Comparison of ENCODE assay signal across 12 mouse cellular contexts in genomic region chr4:132062934-132063884, GRCm38 (mm10). TPM values are rescaled to one million over a fixed set of nuclear protein-coding genes. Genes with fewer than 3 reads are reported as not detected.
DNase-seq lines count a peak whose midpoint lies in the region; ATAC-seq and TF ChIP-seq lines count a peak whose summit lies in the region.
"Had no signal": no experiment of that assay in that cellular context is flagged by ENCODE, and none has a peak within 500 bp of the region (broad histone marks: within the 10 kb centered on the region; RNA-seq: fewer than 3 reads in every experiment).

No protein-coding gene starts in this region.

- no peaks in the 10 kb centered on the region for H3K27me3 ChIP-seq in embryonic facial prominence, embryonic 14.5 days (replicated peaks; ENCODE audit: control insufficient read depth, insufficient read depth, low read length)
- H3K27me3 ChIP-seq: hindbrain, embryonic 15.5 days; neural tube, embryonic 13.5 days had no signal

- no peaks in the 10 kb centered on the region for H3K36me3 ChIP-seq in embryonic facial prominence, embryonic 14.5 days (ENCODE audit: control insufficient read depth, insufficient read depth, low read length)
- H3K36me3 ChIP-seq: hindbrain, embryonic 15.5 days; neural tube, embryonic 13.5 days had no signal

- no peaks in the 10 kb centered on the region for H3K9me3 ChIP-seq in embryonic facial prominence, embryonic 14.5 days (ENCODE audit: control insufficient read depth, low read length)
- H3K9me3 ChIP-seq: hindbrain, embryonic 15.5 days; neural tube, embryonic 13.5 days had no signal

- H3K9ac ChIP-seq in embryonic facial prominence, embryonic 14.5 days (ENCODE audit: low read depth, low read length), result no peak overlapping the region
- H3K9ac ChIP-seq: hindbrain, embryonic 15.5 days; neural tube, embryonic 13.5 days had no signal

- no peak overlapping the region for H3K4me2 ChIP-seq in embryonic facial prominence, embryonic 14.5 days (ENCODE audit: low read depth, low read length)
- H3K4me2 ChIP-seq: hindbrain, embryonic 15.5 days; neural tube, embryonic 13.5 days had no signal

- peak; percentile 91 for DNase-seq in kidney, adult 9 months
- no peak for DNase-seq in kidney, postnatal 4 days
- no peak for DNase-seq in embryonic facial prominence, embryonic 14.5 days (ENCODE audit: low spot score)
- DNase-seq in kidney, postnatal 14 days, result peak; percentile 65
- DNase-seq in retina, postnatal 1 day, result peak; percentile 83
- no peak for DNase-seq in gastrocnemius, postnatal 25 days
- DNase-seq in left cerebral cortex, adult 2 months (ENCODE audit: extremely low spot score in 1 of 2, low spot score in 2 of 2), result no peak
- DNase-seq: lung, adult 2 months had no signal

- no peak for TF ChIP-seq CTCF in left cerebral cortex, adult 2 months (IDR thresholded peaks at IDR 0.05)

- peaks cover 13% of the 10 kb centered on the region for H3K4me1 ChIP-seq in embryonic facial prominence, embryonic 14.5 days (ENCODE audit: control insufficient read depth, insufficient read depth, low read length)

- 0 out of 2 replicates have a peak overlapping the region, but pooled peaks have one; percentile 2 for H3K27ac ChIP-seq in embryonic facial prominence, embryonic 14.5 days (replicated peaks; ENCODE audit: low read depth, low read length)
- H3K27ac ChIP-seq in left cerebral cortex, adult 2 months, result no peak overlapping the region
- H3K27ac ChIP-seq: hindbrain, embryonic 15.5 days; macrophage; neural tube, embryonic 13.5 days had no signal

- intact Hi-C loops in left cerebral cortex, adult 2 months (cut with DNase I), result no loop called here

- no peak for ATAC-seq in embryonic facial prominence, embryonic 14.5 days (ENCODE audit: low read depth)

- WGBS in embryonic facial prominence, embryonic 14.5 days, result 69% methylated on average over 17 of the region's 17 CpGs

- H3K4me3 ChIP-seq in embryonic facial prominence, embryonic 14.5 days (ENCODE audit: low read depth, low read length), result no peak overlapping the region
- no peak overlapping the region for H3K4me3 ChIP-seq in left cerebral cortex, adult 2 months
- H3K4me3 ChIP-seq: hindbrain, embryonic 15.5 days; neural tube, embryonic 13.5 days had no signal

RNA-seq across cellular contexts. Expression of gene Gm10300, which starts 11.3 kb away (rescaled TPM):
- polyA plus RNA-seq in embryonic facial prominence, embryonic 14.5 days (2014; fragmentation: Nextera tagmentation; extraction: Ambion mirVana), result 0.07 and 0.14 TPM in 2 replicates
- not detected for total RNA-seq in gastrocnemius, postnatal 25 days (2021)
- not detected for total RNA-seq in left cerebral cortex, adult 2 months (2021)
- total RNA-seq: left cerebral cortex, postnatal 25 days had no signal
- polyA plus RNA-seq: hindbrain, embryonic 15.5 days had no signal

RNA-seq across cellular contexts. Expression of gene Epb41, which starts 11.9 kb away (rescaled TPM):
- 64.9 and 65.1 TPM in 2 replicates for polyA plus RNA-seq in embryonic facial prominence, embryonic 14.5 days (2014; fragmentation: Nextera tagmentation; extraction: Ambion mirVana)
- 10 to 100 TPM; 80.4 to 86.0 TPM for total RNA-seq in gastrocnemius, postnatal 25 days (2021)
- total RNA-seq in left cerebral cortex, adult 2 months (2021), result 10 to 100 TPM; 40.7 to 41.7 TPM

Comparison
In these comparisons a context has a peak if more than half of its experiments do, and no peak if none do; other contexts are left out.
1. DNase-seq: peak in kidney, adult 9 months (single experiment), kidney, postnatal 14 days (single experiment) and retina, postnatal 1 day (single experiment); none in kidney, postnatal 4 days (0 of 2), embryonic facial prominence, embryonic 14.5 days (single experiment), gastrocnemius, postnatal 25 days (single experiment) and left cerebral cortex, adult 2 months (0 of 2).